Mouse (Mus musculus) adrenal gland (tissue): ENCODE measurements around the gene Hmga2.
"Not testable (repeated sequence)": the region's sequence is repeated elsewhere in the genome, so short reads cannot be mapped to it uniquely, and the experiment has no call there.

Source experiments
- intact Hi-C: fragments of 180-260 bp; cut with DNase I; formaldehyde crosslinking; loops from one replicate; pipeline ENCODE4 v1.15.1; 2025
- microRNA-seq, 2 experiments: library from miRNA; unstranded; fragments of <30 nt; microRNA quantifications; one replicate each; pipeline ENCODE4; 2019

Gene Hmga2

GRCm38 (mm10) chr10:120363983-120364582 is 112.2 kb downstream of the Hmga2 start:
- intact Hi-C loops = no loop called here

- intact Hi-C loops = not testable (repeated sequence)
Measured at GRCm38 (mm10) chr10:120363298-120363982, 112.8 kb downstream of the Hmga2 start.

GRCm38 (mm10) chr10:120354523-120355030 is 121.7 kb downstream of the Hmga2 start:
- intact Hi-C loops = no loop called here

GRCm38 (mm10) chr10:120345325-120345724 is 130.9 kb downstream of the Hmga2 start:
- intact Hi-C loops = no loop called here

GRCm38 (mm10) chr10:120344558-120345318 is 131.5 kb downstream of the Hmga2 start:
- intact Hi-C loops = no loop called here

GRCm38 (mm10) chr10:120339906-120340305 is 136.4 kb downstream of the Hmga2 start:
- intact Hi-C loops = not testable (repeated sequence)

- intact Hi-C loops = no loop called here
Measured at GRCm38 (mm10) chr10:120339324-120339723, 136.9 kb downstream of the Hmga2 start.

- intact Hi-C loops = no loop called here
Measured at GRCm38 (mm10) chr10:120338841-120339240, 137.4 kb downstream of the Hmga2 start.

- intact Hi-C loops = not testable (repeated sequence)
Measured at GRCm38 (mm10) chr10:120338431-120338830, 137.8 kb downstream of the Hmga2 start.

GRCm38 (mm10) chr10:120327946-120328345 is 148.3 kb downstream of the Hmga2 start:
- intact Hi-C loops = no loop called here

GRCm38 (mm10) chr10:120323584-120324203 is 152.6 kb downstream of the Hmga2 start:
- intact Hi-C loops = no loop called here

- intact Hi-C loops = no loop called here
Measured at GRCm38 (mm10) chr10:120322815-120323214, 153.5 kb downstream of the Hmga2 start.

- intact Hi-C loops = no loop called here
Measured at GRCm38 (mm10) chr10:120319614-120320013, 156.7 kb downstream of the Hmga2 start.

Small RNA genes within 50 kb of the gene (microRNA-seq; reads per million reads assigned to microRNA genes)
- gene Mir763 = 0 reads per million in 2 experiments
